Mouse (Mus musculus) testis, adult 10 weeks (tissue): ENCODE data around the gene Tmigd3. TPM values are rescaled to one million over a fixed set of nuclear protein-coding genes. Genes with fewer than 3 reads are reported as not detected.

Experiments used
- polyA plus RNA-seq: library from polyadenylated mRNA; stranded (reverse); fragments of 350-450 nt; fragmentation: Illumina TruSeq; extraction: RNeasy Lipid Tissue Mini Kit (QIAGEN cat#74804); gene quantifications from one replicate; pipeline ENCODE4 v1.2.3, GENCODE M21; 2014; ENCODE audit warnings: low read depth, low replicate concordance

The Tmigd3 gene
- polyA plus RNA-seq: 209 TPM

GRCm38 (mm10) chr3:105870558-105870957 lies at the start of gene Tmigd3, which contains the start of gene Adora3:
Tmigd3 (plus strand) TSS chr3:105870903.
Adora3 (plus strand) TSS chr3:105870858.

GRCm38 (mm10) chr3:105932240-105933071 lies 61.8 kb downstream of the Tmigd3 start, which contains the start of gene I830077J02Rik:
I830077J02Rik (minus strand) TSS chr3:105932664.

GRCm38 (mm10) chr3:105958974-105959580 lies 88.4 kb downstream of the Tmigd3 start, which contains the start of gene Wdr77:
Wdr77 (plus strand) TSS chr3:105959369.

GRCm38 (mm10) chr3:105959999-105960398 lies 89.3 kb downstream of the Tmigd3 start, which contains the start of gene Atp5f1:
Atp5f1 (minus strand) TSS chr3:105960099.

GRCm38 (mm10) chr3:105973411-105973810 lies 102.7 kb downstream of the Tmigd3 start, which contains the start of gene Ovgp1:
Ovgp1 (plus strand) TSS chr3:105973711.

Other genes with a start within 250 kb of the Tmigd3 start
- gene Ddx20, start 183.3 kb upstream of the Tmigd3 start, polyA plus RNA-seq: 443 TPM
- gene Inka2, start 166.3 kb upstream of the Tmigd3 start, polyA plus RNA-seq: 0.15 TPM
- gene Rap1a, start 69.6 kb upstream of the Tmigd3 start, polyA plus RNA-seq: 70.0 TPM
- gene Adora3, start within 50 bp of the Tmigd3 start, polyA plus RNA-seq: 14.7 TPM
- 0.66 TPM for gene I830077J02Rik, start 61.8 kb downstream of the Tmigd3 start, polyA plus RNA-seq
- gene Wdr77, start 88.5 kb downstream of the Tmigd3 start, polyA plus RNA-seq: 29.3 TPM
- gene Atp5f1, start 89.2 kb downstream of the Tmigd3 start, polyA plus RNA-seq: 286 TPM
- 35.5 TPM for gene Ovgp1, start 102.8 kb downstream of the Tmigd3 start, polyA plus RNA-seq
- 264 TPM for gene Pifo, start 143.7 kb downstream of the Tmigd3 start, polyA plus RNA-seq
- 1.8 TPM for gene Chil5, start 161.9 kb downstream of the Tmigd3 start, polyA plus RNA-seq
- gene Chia1, start 242.3 kb downstream of the Tmigd3 start, polyA plus RNA-seq: 0.28 TPM